Mouse (Mus musculus): ENCODE data around the gene Slc35a3.

DNA sequence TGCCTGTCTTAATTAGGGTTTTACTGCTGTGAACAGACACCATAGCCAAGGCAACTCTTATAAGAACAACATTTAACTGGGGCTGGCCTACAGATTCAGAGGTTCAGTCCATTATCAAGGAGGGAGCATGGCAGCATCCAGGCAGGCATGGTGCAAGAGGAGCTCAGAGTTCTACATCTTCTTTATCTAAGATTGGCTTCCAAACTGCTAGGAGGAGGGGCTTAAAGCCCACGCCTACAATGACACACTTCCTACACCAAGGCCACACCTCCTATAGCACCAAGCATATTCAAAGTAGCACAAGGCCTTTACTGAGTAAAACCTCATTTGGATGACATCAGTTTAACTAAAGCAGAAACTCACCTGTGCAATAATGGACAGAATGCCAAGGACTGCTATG, 72.6 kb downstream of the Slc35a3 start:
- no peak for TF ChIP-seq CTCF (IDR thresholded peaks at IDR 0.05; ENCODE audit: low read depth, low read length)
- no peak for TF ChIP-seq POLR2A (IDR thresholded peaks at IDR 0.05; ENCODE audit: borderline replicate concordance, low read depth, low read length)

Data from bone marrow macrophage, adult 2 months (primary cell).